Mouse (Mus musculus) stomach, embryonic 15.5 days (tissue): ENCODE data around the gene Bloc1s6. TPM values are rescaled to one million over a fixed set of nuclear protein-coding genes. Genes with fewer than 3 reads are reported as not detected.

Source experiments
- ATAC-seq: fragments of 200-750 bp; cut with Nextera tagmentation; 2 replicates; pipeline ENCODE4 v1.8.0; 2017; ENCODE audit warnings: low read depth, moderate number of reproducible peaks, moderate TSS enrichment; ENCODE audit not compliant: insufficient read depth, low FRiP score
- H3K27ac ChIP-seq: fragments of 300-500 bp; sonication (generic); 2 replicates; pipeline ENCODE4 v1.5.1; 2015; ENCODE audit warnings: mild to moderate bottlenecking, inconsistent platforms
- H3K27me3 ChIP-seq: fragments of 300-500 bp; sonication (generic); replicated peaks from 2 replicates; pipeline ENCODE4 v1.6.1; 2015; ENCODE audit warnings: inconsistent platforms
- H3K36me3 ChIP-seq: fragments of 300-500 bp; sonication (generic); 2 replicates; pipeline ENCODE4 v1.6.1; 2015; ENCODE audit warnings: inconsistent platforms
- H3K4me1 ChIP-seq: fragments of 300-500 bp; sonication (generic); 2 replicates; pipeline ENCODE4 v1.6.1; 2015; ENCODE audit warnings: inconsistent platforms
- H3K4me2 ChIP-seq: fragments of 300-500 bp; sonication (generic); 2 replicates; pipeline ENCODE4 v1.6.1; 2015; ENCODE audit warnings: mild to moderate bottlenecking, inconsistent platforms
- H3K4me3 ChIP-seq: fragments of 300-500 bp; sonication (generic); replicated peaks from 2 replicates; pipeline ENCODE4 v1.5.1; 2015; ENCODE audit warnings: inconsistent platforms
- H3K9ac ChIP-seq: fragments of 300-500 bp; sonication (generic); 2 replicates; pipeline ENCODE4 v1.6.1; 2015; ENCODE audit warnings: inconsistent platforms
- H3K9me3 ChIP-seq: fragments of 300-500 bp; sonication (generic); 2 replicates; pipeline ENCODE4 v1.6.1; 2016; ENCODE audit warnings: inconsistent platforms
- WGBS: fragments of 180-500 bp; shearing (Covaris S2); methylation state at CpG from one replicate; pipeline ENCODE4 v1.1.7; 2015; 5-methylcytosine and 5-hydroxymethylcytosine counted together
- polyA plus RNA-seq: library from polyadenylated mRNA; unstranded; fragments of >200 nt; fragmentation: Nextera tagmentation; extraction: Ambion mirVana; gene quantifications from 2 replicates; pipeline ENCODE4 v1.2.1, GENCODE M21; 2015

Bloc1s6 gene
- polyA plus RNA-seq, 1 experiment from 2014 or later: 43.4 TPM

- no peak for ATAC-seq
- no peak overlapping the region for H3K9ac ChIP-seq
- H3K36me3 ChIP-seq: no peaks in the 10 kb centered on the region
- H3K4me2 ChIP-seq: no peak overlapping the region
- H3K4me3 ChIP-seq: no peak overlapping the region
- no peaks in the 10 kb centered on the region for H3K27me3 ChIP-seq
- 79% methylated on average over 3 of the region's 3 CpGs for WGBS
- no peaks in the 10 kb centered on the region for H3K4me1 ChIP-seq
- H3K27ac ChIP-seq: no peak overlapping the region
- no peaks in the 10 kb centered on the region for H3K9me3 ChIP-seq
Measured at GRCm38 (mm10) chr2:122716301-122716842, 21.9 kb upstream of the Bloc1s6 start.

- Histone ChIP-seq H3K4me1 (no peaks in the 10 kb centered on the region), H3K27ac (no peak overlapping the region), H3K4me2 (no peak overlapping the region), H3K9me3 (no peaks in the 10 kb centered on the region), H3K36me3 (no peaks in the 10 kb centered on the region), H3K9ac (no peak overlapping the region), H3K4me3 (no peak overlapping the region), H3K27me3 (no peaks in the 10 kb centered on the region)
- no peak for ATAC-seq
- WGBS: 56% methylated on average over 1 of the region's 1 CpGs
Measured at GRCm38 (mm10) chr2:122719232-122719631, 19.1 kb upstream of the Bloc1s6 start.

GRCm38 (mm10) chr2:122720564-122720963 is 17.7 kb upstream of the Bloc1s6 start:
- no peaks in the 10 kb centered on the region for H3K27me3 ChIP-seq
- H3K9ac ChIP-seq: no peak overlapping the region
- no peaks in the 10 kb centered on the region for H3K9me3 ChIP-seq
- no peaks in the 10 kb centered on the region for H3K4me1 ChIP-seq
- no peak overlapping the region for H3K4me3 ChIP-seq
- WGBS: 63% methylated on average over 3 of the region's 3 CpGs
- no peaks in the 10 kb centered on the region for H3K36me3 ChIP-seq
- no peak overlapping the region for H3K27ac ChIP-seq
- ATAC-seq: no peak
- H3K4me2 ChIP-seq: no peak overlapping the region

- 57% methylated on average over 10 of the region's 10 CpGs for WGBS
- no peak overlapping the region for H3K27ac ChIP-seq
- H3K36me3 ChIP-seq: no peaks in the 10 kb centered on the region
- no peaks in the 10 kb centered on the region for H3K27me3 ChIP-seq
- no peak overlapping the region for H3K9ac ChIP-seq
- ATAC-seq: no peak
- no peak overlapping the region for H3K4me3 ChIP-seq
- no peaks in the 10 kb centered on the region for H3K4me1 ChIP-seq
- no peaks in the 10 kb centered on the region for H3K9me3 ChIP-seq
- no peak overlapping the region for H3K4me2 ChIP-seq
Measured at GRCm38 (mm10) chr2:122725604-122726003, 12.7 kb upstream of the Bloc1s6 start.

- H3K9me3 ChIP-seq: no peaks in the 10 kb centered on the region
- no peak overlapping the region for H3K4me3 ChIP-seq
- no peak overlapping the region for H3K27ac ChIP-seq
- no peak overlapping the region for H3K4me2 ChIP-seq
- no peaks in the 10 kb centered on the region for H3K36me3 ChIP-seq
- no peak overlapping the region for H3K9ac ChIP-seq
- no peak for ATAC-seq
- no peaks in the 10 kb centered on the region for H3K4me1 ChIP-seq
- peaks cover 6% of the 10 kb centered on the region; the same call in 1 of the 2 replicates for H3K27me3 ChIP-seq
- WGBS: 44% methylated on average over 2 of the region's 2 CpGs
Measured at GRCm38 (mm10) chr2:122731456-122731855, 6.8 kb upstream of the Bloc1s6 start.

- H3K9ac ChIP-seq: peak overlapping the region; percentile 86; the same call in 1 of the 2 replicates
- peak overlapping the region; percentile 88 for H3K4me3 ChIP-seq
- H3K4me1 ChIP-seq: peaks cover 6% of the 10 kb centered on the region
- peaks cover 6% of the 10 kb centered on the region; the same call in 1 of the 2 replicates for H3K27me3 ChIP-seq
- no peaks in the 10 kb centered on the region for H3K9me3 ChIP-seq
- peak overlapping the region; percentile 69 for H3K4me2 ChIP-seq
- H3K36me3 ChIP-seq: no peaks in the 10 kb centered on the region
- WGBS: 28% methylated on average over 7 of the region's 7 CpGs
- H3K27ac ChIP-seq: no peak overlapping the region; the same call in 1 of the 2 replicates
- ATAC-seq: no peak
Measured at GRCm38 (mm10) chr2:122739023-122739422, 720 bp downstream of the Bloc1s6 start.

- Histone ChIP-seq H3K27ac (no peak overlapping the region), H3K4me3 (no peak overlapping the region), H3K36me3 (peaks cover 20% of the 10 kb centered on the region; the same call in 1 of the 2 replicates), H3K27me3 (no peaks in the 10 kb centered on the region), H3K4me1 (no peaks in the 10 kb centered on the region), H3K9ac (no peak overlapping the region), H3K9me3 (no peaks in the 10 kb centered on the region), H3K4me2 (no peak overlapping the region)
- 88% methylated on average over 9 of the region's 9 CpGs for WGBS
- no peak for ATAC-seq
Measured at GRCm38 (mm10) chr2:122746461-122746860, 8.2 kb downstream of the Bloc1s6 start.

- H3K27me3 ChIP-seq: no peaks in the 10 kb centered on the region
- H3K4me3 ChIP-seq: no peak overlapping the region
- H3K9me3 ChIP-seq: no peaks in the 10 kb centered on the region
- no peak overlapping the region for H3K9ac ChIP-seq
- H3K4me1 ChIP-seq: no peaks in the 10 kb centered on the region
- WGBS: 14% methylated on average over 7 of the region's 7 CpGs
- no peak for ATAC-seq
- H3K27ac ChIP-seq: no peak overlapping the region
- H3K36me3 ChIP-seq: no peaks in the 10 kb centered on the region
- no peak overlapping the region for H3K4me2 ChIP-seq
Measured at GRCm38 (mm10) chr2:122753739-122754343, 15.5 kb downstream of the Bloc1s6 start.

- no peaks in the 10 kb centered on the region for H3K9me3 ChIP-seq
- H3K4me1 ChIP-seq: no peaks in the 10 kb centered on the region
- 76% methylated on average over 1 of the region's 1 CpGs for WGBS
- H3K27me3 ChIP-seq: no peaks in the 10 kb centered on the region
- no peak overlapping the region for H3K4me2 ChIP-seq
- no peaks in the 10 kb centered on the region for H3K36me3 ChIP-seq
- H3K4me3 ChIP-seq: no peak overlapping the region
- H3K27ac ChIP-seq: no peak overlapping the region
- H3K9ac ChIP-seq: no peak overlapping the region
- ATAC-seq: no peak
Measured at GRCm38 (mm10) chr2:122759791-122760190, 21.5 kb downstream of the Bloc1s6 start.

- no peak for ATAC-seq
- Histone ChIP-seq H3K9me3 (no peaks in the 10 kb centered on the region), H3K4me3 (no peak overlapping the region), H3K27me3 (no peaks in the 10 kb centered on the region), H3K36me3 (no peaks in the 10 kb centered on the region), H3K4me1 (no peaks in the 10 kb centered on the region), H3K4me2 (no peak overlapping the region), H3K27ac (no peak overlapping the region), H3K9ac (no peak overlapping the region)
- 57% methylated on average over 3 of the region's 3 CpGs for WGBS
Measured at GRCm38 (mm10) chr2:122762991-122763390, 24.7 kb downstream of the Bloc1s6 start.

GRCm38 (mm10) chr2:122764526-122764925 is 26.2 kb downstream of the Bloc1s6 start:
- Histone ChIP-seq H3K4me1 (no peaks in the 10 kb centered on the region), H3K9ac (no peak overlapping the region), H3K27me3 (no peaks in the 10 kb centered on the region), H3K9me3 (no peaks in the 10 kb centered on the region), H3K4me3 (no peak overlapping the region; the same call in 1 of the 2 replicates), H3K27ac (no peak overlapping the region), H3K4me2 (peak overlapping the region; percentile 94; the same call in 1 of the 2 replicates), H3K36me3 (no peaks in the 10 kb centered on the region)
- WGBS: 48% methylated on average over 6 of the region's 6 CpGs
- ATAC-seq: no peak

- Histone ChIP-seq H3K27me3 (no peaks in the 10 kb centered on the region), H3K4me1 (no peaks in the 10 kb centered on the region), H3K9me3 (no peaks in the 10 kb centered on the region), H3K4me3 (peak within 1 kb of the TSS; percentile 50), H3K9ac (peak within 1 kb of the TSS; percentile 31), H3K36me3 (no peaks in the 10 kb centered on the region), H3K27ac (peak within 1 kb of the TSS; percentile 71; the same call in 1 of the 2 replicates), H3K4me2 (peak within 1 kb of the TSS; percentile 94)
- 1% methylated on average over 45 of the region's 46 CpGs for WGBS
- peak; percentile 88 for ATAC-seq
Measured at GRCm38 (mm10) chr2:122765071-122765793, 26.9 kb downstream of the Bloc1s6 start, which contains the start of gene Sqor. Sqor (plus strand) TSS chr2:122765237.
